In the genomic region with DNA sequence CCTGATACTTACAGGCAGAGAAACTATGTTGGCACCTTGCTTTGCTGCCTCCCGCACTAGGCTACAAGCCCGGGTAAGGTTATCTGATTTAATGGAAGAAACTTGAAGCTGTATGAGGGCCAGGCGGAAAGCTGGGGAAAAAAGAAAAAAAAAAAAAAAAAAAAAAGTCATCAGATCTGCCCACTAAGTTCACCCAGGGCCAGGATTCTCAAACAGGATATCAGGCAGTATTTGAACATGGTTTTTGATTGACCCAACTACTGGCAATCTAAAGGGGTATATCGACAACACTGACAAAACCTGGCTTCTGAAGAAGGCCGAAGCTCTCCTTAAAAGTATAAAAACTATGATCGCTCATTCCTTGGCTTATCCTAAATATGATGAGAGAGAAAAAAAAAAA, we compare ENCODE assay signal across 8 mouse cellular contexts. TPM values are rescaled to one million over a fixed set of nuclear protein-coding genes. Genes with fewer than 3 reads are reported as not detected.
DNase-seq lines count a peak whose midpoint lies in the region; ATAC-seq and TF ChIP-seq lines count a peak whose summit lies in the region.

No protein-coding gene starts in this region.

- H3K4me1 ChIP-seq in hindbrain, embryonic 11.5 days (replicated peaks; ENCODE audit: control insufficient read depth, insufficient read depth, low read length) = no peaks in the 10 kb centered on the region
- peaks cover 14% of the 10 kb centered on the region for H3K4me1 ChIP-seq in liver, embryonic 16.5 days (ENCODE audit: control insufficient read depth, low read depth, low read length)

- TF ChIP-seq CTCF in gastrocnemius, adult 2 months (IDR thresholded peaks at IDR 0.05) = no peak
- TF ChIP-seq CTCF in C2C12 (IDR thresholded peaks at IDR 0.05; ENCODE audit: control insufficient read depth, insufficient read depth, insufficient read length) = no peak

- intact Hi-C loops in gastrocnemius, adult 2 months (cut with DNase I) = loop anchor here (5.0 to 10.0 kb wide), 2 partner anchors 361 to 394 kb away; no protein-coding TSS in a partner anchor

- H3K4me3 ChIP-seq in gastrocnemius, adult 2 months = peak overlapping the region; percentile 78
- H3K4me3 ChIP-seq in C2C12 (ENCODE audit: insufficient read depth, poor library complexity, severe bottlenecking) = peak overlapping the region; percentile 68
- H3K4me3 ChIP-seq in hindbrain, embryonic 11.5 days (ENCODE audit: low read depth, low read length) = peak overlapping the region; percentile 75; the same call in 1 of the 2 replicates
- peak overlapping the region; percentile 84; the same call in 1 of the 2 replicates for H3K4me3 ChIP-seq in liver, embryonic 16.5 days (ENCODE audit: low read depth, low read length)

- peaks cover 2% of the 10 kb centered on the region for H3K79me3 ChIP-seq in C2C12 (ENCODE audit: low read depth)

- H3K4me2 ChIP-seq in hindbrain, embryonic 11.5 days (replicated peaks; ENCODE audit: low read depth, low read length) = peak overlapping the region; percentile 51
- H3K4me2 ChIP-seq in liver, embryonic 16.5 days (ENCODE audit: low read depth, low read length) = peak overlapping the region; percentile 92

- H3K9ac ChIP-seq in hindbrain, embryonic 11.5 days (ENCODE audit: low read depth, low read length) = no peak overlapping the region
- H3K9ac ChIP-seq in liver, embryonic 16.5 days (ENCODE audit: low read depth, low read length) = peak overlapping the region; percentile 80

- 84% methylated on average over 6 of the region's 6 CpGs for WGBS in hindbrain, embryonic 11.5 days
- 63% methylated on average over 6 of the region's 6 CpGs for whole genome bisulfite sequencing in liver, embryonic 16.5 days (ENCODE audit: insufficient replicate concordance)

- H3ac ChIP-seq in C2C12 (ENCODE audit: control insufficient read depth, insufficient read length, low read depth) = no peak overlapping the region

- H3K9me3 ChIP-seq in hindbrain, embryonic 11.5 days (ENCODE audit: control insufficient read depth, low read length) = no peaks in the 10 kb centered on the region
- H3K9me3 ChIP-seq in liver, embryonic 16.5 days (replicated peaks; ENCODE audit: control insufficient read depth, low read length) = no peaks in the 10 kb centered on the region

- no peak for DNase-seq in gastrocnemius, adult 2 months
- no peak for DNase-seq in gastrocnemius, postnatal 4 days (ENCODE audit: low spot score in 2 of 2)
- no peak for DNase-seq in hindbrain, embryonic 11.5 days (ENCODE audit: low spot score)
- DNase-seq in testis, postnatal 14 days (ENCODE audit: low spot score) = no peak
- no peak for DNase-seq in adrenal gland, adult 2 months
- DNase-seq in thymus, adult 18-20 months = no peak

- ATAC-seq in hindbrain, embryonic 11.5 days (ENCODE audit: low FRiP score) = no peak
- no peak for ATAC-seq in liver, embryonic 16.5 days (ENCODE audit: low read depth)

- H3K27me3 ChIP-seq in C2C12 (ENCODE audit: control insufficient read depth, insufficient read depth, insufficient read length) = no peaks in the 10 kb centered on the region
- no peaks in the 10 kb centered on the region for H3K27me3 ChIP-seq in hindbrain, embryonic 11.5 days (ENCODE audit: control insufficient read depth, insufficient read depth, low read length)
- no peaks in the 10 kb centered on the region for H3K27me3 ChIP-seq in liver, embryonic 16.5 days (ENCODE audit: control insufficient read depth, insufficient read depth, low read depth, low read length)

- H3K36me3 ChIP-seq in C2C12 (ENCODE audit: control insufficient read depth, insufficient read depth) = peaks cover 30% of the 10 kb centered on the region
- 0 out of 2 replicates have a peak, but pooled peaks cover under 1% of the 10 kb centered on the region for H3K36me3 ChIP-seq in hindbrain, embryonic 11.5 days (ENCODE audit: control insufficient read depth, insufficient read depth, low read length)
- H3K36me3 ChIP-seq in liver, embryonic 16.5 days (ENCODE audit: control insufficient read depth, insufficient read depth) = no peaks in the 10 kb centered on the region; the same call in 1 of the 2 replicates

- peak overlapping the region; percentile 89 for H3K27ac ChIP-seq in gastrocnemius, adult 2 months
- no peak overlapping the region for H3K27ac ChIP-seq in hindbrain, embryonic 11.5 days (ENCODE audit: low read depth, low read length)
- no peak overlapping the region; the same call in 1 of the 2 replicates for H3K27ac ChIP-seq in liver, embryonic 16.5 days (ENCODE audit: low read length)

- peaks cover 8% of the 10 kb centered on the region for H3K79me2 ChIP-seq in C2C12 (ENCODE audit: control insufficient read depth, insufficient read depth)

TF ChIP-seq in C2C12, 6 proteins besides CTCF, POLR2A, EP300 and RAD21:
- no peak for TF ChIP-seq CEBPB (IDR thresholded peaks at IDR 0.05; ENCODE audit: low read depth)
- no peak for TF ChIP-seq USF1 (IDR thresholded peaks at IDR 0.05; ENCODE audit: low read depth)
- TF ChIP-seq MYOG (IDR thresholded peaks at IDR 0.05; ENCODE audit: control insufficient read depth, extremely low read depth, insufficient read length) = no peak
- TF ChIP-seq FOSL1 (IDR thresholded peaks at IDR 0.05; ENCODE audit: insufficient read depth, low read length, poor library complexity, severe bottlenecking) = no peak
- TF ChIP-seq MAX (IDR thresholded peaks at IDR 0.05) = no peak
- no peak for TF ChIP-seq MYOD1 (IDR thresholded peaks at IDR 0.05; ENCODE audit: control insufficient read depth, insufficient read length, low read depth)
TF ChIP-seq in C2C12: peak in this region for 0.

RNA-seq across cellular contexts. Expression of gene Nit2, which starts 1.1 kb away (rescaled TPM):
- 10 to 100 TPM; 22.7 to 24.3 TPM for total RNA-seq in gastrocnemius, adult 2 months (2021)
- total RNA-seq in gastrocnemius, postnatal 4 days (2021) = 10 to 100 TPM; 39.6 to 40.8 TPM
- 24.1 TPM for polyA plus RNA-seq in C2C12 (2012; fragmentation: generic; extraction: Trizol)
- 46.6 and 49.0 TPM in 2 replicates for polyA plus RNA-seq in hindbrain, embryonic 11.5 days (2014; fragmentation: Nextera tagmentation; extraction: Ambion mirVana)
- 47.4 and 48.0 TPM in 2 replicates for polyA plus RNA-seq in liver, embryonic 16.5 days (2015; fragmentation: Nextera tagmentation; extraction: Ambion mirVana)
- 10 to 100 TPM; 42.7 to 43.6 TPM for total RNA-seq in adrenal gland, adult 2 months (2021)
- 15.3 and 26.5 TPM in 2 replicates for polyA plus RNA-seq in adrenal gland, adult 2 months (2012; rRNA removed)

RNA-seq across cellular contexts. Expression of gene Tomm70a, which starts 44.6 kb away (rescaled TPM):
- total RNA-seq in gastrocnemius, adult 2 months (2021) = 10 to 100 TPM; 31.6 to 37.4 TPM
- 10 to 100 TPM; 40.4 to 43.9 TPM for total RNA-seq in gastrocnemius, postnatal 4 days (2021)
- 27.4 TPM for polyA plus RNA-seq in C2C12 (2012; fragmentation: generic; extraction: Trizol)
- 62.3 and 74.3 TPM in 2 replicates for polyA plus RNA-seq in hindbrain, embryonic 11.5 days (2014; fragmentation: Nextera tagmentation; extraction: Ambion mirVana)
- 18.3 and 19.5 TPM in 2 replicates for polyA plus RNA-seq in liver, embryonic 16.5 days (2015; fragmentation: Nextera tagmentation; extraction: Ambion mirVana)
- 10 to 100 TPM; 49.6 to 54.5 TPM for total RNA-seq in adrenal gland, adult 2 months (2021)
- polyA plus RNA-seq in adrenal gland, adult 2 months (2012; rRNA removed) = 15.0 and 15.5 TPM in 2 replicates
